Mouse (Mus musculus) lung, adult 2 months (tissue): ENCODE results near the gene Madcam1. TPM values are rescaled to one million over a fixed set of nuclear protein-coding genes. Genes with fewer than 3 reads are reported as not detected.
A peak's percentile ranks its signal among the peaks of the same experiment; 100 is the strongest.

Experiments used
- DNase-seq: peaks from one replicate; pipeline ENCODE4 v3.0.0; 2022
- H3K4me1 ChIP-seq: fragments of 200-500 bp; 2 replicates; pipeline ENCODE4 v1.6.1; 2011; ENCODE audit warnings: low read length; ENCODE audit not compliant: control insufficient read depth, insufficient read depth
- H3K4me3 ChIP-seq: fragments of 200-500 bp; replicated peaks from 2 replicates; pipeline ENCODE3; 2011; ENCODE audit warnings: low read depth, mild to moderate bottlenecking, control low read depth, low read length; ENCODE audit errors: extremely low read depth
- CTCF ChIP-seq: fragments of 200-500 bp; IDR thresholded peaks from 2 replicates; pipeline ENCODE4 v1.5.1; 2011; ENCODE audit warnings: mild to moderate bottlenecking, low read length, control low read depth; ENCODE audit not compliant: insufficient read depth
- POLR2A ChIP-seq: fragments of 200-500 bp; IDR thresholded peaks from 2 replicates; pipeline ENCODE4 v1.6.1; 2011; ENCODE audit warnings: low read depth, mild to moderate bottlenecking, control low read depth, low read length, borderline replicate concordance; ENCODE audit errors: extremely low read depth
- WGBS: fragments of 180-500 bp; shearing (Covaris S2); methylation state at CpG from one replicate; pipeline ENCODE4 v1.1.7; 2018; 5-methylcytosine and 5-hydroxymethylcytosine counted together
- polyA plus RNA-seq: library from polyadenylated mRNA; depleted of rRNA; stranded (reverse); fragments of >200 nt; gene quantifications from 2 replicates; pipeline ENCODE4 v1.2.3, GENCODE M21; 2012

Gene Madcam1
- polyA plus RNA-seq, 1 experiment = 0.13 TPM

DNA sequence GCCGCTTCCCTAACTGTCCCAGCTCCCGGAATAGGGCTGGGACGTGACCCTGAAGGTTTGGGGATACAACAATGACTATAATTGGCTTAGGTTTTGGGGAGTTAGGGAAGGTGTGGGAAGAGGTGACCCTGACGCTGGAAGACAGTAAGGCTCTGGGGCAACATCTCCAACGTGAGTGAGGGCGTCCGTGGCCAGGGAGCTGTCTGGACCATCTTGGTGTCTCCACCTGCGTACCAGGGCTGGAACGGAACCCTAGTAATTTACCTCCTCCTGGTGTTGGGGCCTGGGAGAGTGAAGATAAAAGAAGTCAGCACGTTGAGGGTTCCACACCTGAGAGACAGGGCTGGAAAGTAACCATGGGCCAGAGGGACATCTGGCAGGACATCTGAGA, 40.6 kb downstream of the Madcam1 start:
- Histone ChIP-seq H3K4me3 (peak overlapping the region; percentile 86), H3K4me1 (peaks cover 28% of the 10 kb centered on the region)
- no peak for TF ChIP-seq POLR2A
- no peak for TF ChIP-seq CTCF
- WGBS = 5% methylated on average over 10 of the region's 10 CpGs
- DNase-seq = no peak

DNA sequence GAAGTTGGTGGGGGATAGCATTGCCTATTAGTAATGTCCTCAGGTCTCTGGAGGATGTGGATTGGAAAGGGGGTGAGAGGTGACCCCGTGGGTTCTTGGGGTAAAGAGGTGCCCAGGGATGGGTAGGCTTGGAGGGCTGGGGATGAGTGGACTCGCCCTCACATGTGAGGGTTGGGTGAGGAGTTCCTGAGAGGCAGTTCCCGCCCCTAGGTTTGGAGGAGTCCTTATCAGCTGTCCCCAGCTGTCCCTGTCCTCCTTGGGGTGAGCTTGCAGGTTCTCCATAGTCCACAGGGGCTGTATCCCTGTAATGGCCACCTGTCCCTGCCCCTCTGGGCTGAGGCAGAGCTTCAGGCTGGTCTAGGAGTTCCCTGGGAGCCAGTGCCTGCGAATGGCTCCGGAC, 41.6 kb downstream of the Madcam1 start:
- H3K4me3 ChIP-seq = no peak overlapping the region
- 64% methylated on average over 5 of the region's 5 CpGs for WGBS
- H3K4me1 ChIP-seq = peaks cover 28% of the 10 kb centered on the region
- TF ChIP-seq POLR2A = no peak
- TF ChIP-seq CTCF = no peak
- no peak for DNase-seq

DNA sequence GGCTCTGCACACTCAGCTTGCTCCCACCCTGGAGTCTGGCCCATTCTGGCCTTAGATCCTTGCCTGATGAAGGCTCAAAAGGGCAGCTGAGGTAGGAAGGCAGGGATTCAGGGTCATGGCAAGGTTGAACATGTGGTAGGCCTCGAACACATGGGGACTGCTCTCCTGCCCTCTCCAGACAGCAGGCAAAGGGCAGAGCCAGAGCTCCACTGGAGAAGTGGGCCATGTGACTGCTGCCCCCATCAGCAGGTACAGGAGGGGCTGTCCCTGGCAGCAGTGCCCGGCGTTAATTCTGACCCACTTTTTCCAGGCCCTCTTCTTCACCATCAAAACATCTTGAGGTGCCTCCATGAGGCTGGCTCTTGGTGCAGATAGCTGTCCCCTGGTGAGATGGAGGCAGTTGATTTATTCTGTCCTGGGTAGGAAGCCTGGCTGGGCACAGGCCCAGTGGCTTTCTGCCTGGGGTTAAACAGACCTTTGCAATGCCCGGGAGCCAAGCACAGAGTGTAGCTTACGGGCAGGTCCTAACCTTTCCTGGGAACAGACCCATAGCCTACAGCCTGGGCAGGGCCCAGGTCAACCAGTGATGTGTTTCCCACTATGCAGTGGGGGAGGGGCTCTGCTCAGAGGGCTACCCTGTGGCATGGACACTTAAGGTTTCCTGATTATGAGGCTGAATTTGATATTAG, 42.2 kb downstream of the Madcam1 start:
- peak; percentile 19 for DNase-seq
- WGBS = 42% methylated on average over 5 of the region's 5 CpGs
- TF ChIP-seq CTCF (no peak), POLR2A (no peak)
- no peak overlapping the region for H3K4me3 ChIP-seq
- peaks cover 28% of the 10 kb centered on the region for H3K4me1 ChIP-seq

DNA sequence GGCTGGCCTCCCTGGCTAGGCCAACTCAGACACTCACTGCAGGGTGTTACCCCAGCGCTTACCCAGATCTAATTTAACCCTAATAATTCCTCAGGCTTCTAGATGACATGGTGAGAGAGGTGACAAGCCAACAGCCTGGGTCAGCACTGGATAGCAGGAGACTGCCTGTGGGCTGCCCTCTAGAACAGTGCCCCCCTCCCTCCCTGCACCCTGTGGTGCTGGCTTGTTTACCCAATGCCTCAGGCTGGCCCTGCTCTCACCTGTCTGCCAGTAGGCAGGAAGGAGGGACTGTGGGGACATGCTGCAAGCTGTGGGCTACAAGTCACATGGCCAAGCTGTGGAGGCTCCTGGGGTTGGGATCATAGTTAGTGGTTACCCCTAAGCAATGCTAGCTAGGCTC, 42.8 kb downstream of the Madcam1 start:
- no peak for DNase-seq
- WGBS = 48% methylated on average over 1 of the region's 1 CpGs

DNA sequence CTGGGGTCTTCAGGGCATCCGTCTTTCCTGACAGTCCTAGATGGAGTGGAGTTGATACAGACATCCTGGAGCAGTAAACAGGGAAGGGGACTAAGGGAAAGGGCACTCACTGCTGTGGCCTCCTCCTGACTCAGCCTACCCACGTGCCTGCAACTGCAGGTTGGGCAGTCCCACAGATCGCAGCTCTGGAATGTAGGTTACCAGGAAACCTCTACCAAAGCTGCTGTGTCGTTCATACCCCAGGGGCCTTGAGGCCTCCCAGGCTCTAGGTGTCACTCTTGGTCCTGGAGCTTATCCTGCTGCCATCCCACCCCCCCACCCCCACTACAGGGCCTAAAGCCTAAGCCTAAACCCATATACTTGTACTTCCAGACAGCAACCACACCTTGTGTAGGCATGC, 43.4 kb downstream of the Madcam1 start:
- Histone ChIP-seq H3K4me1 (peaks cover 28% of the 10 kb centered on the region), H3K4me3 (no peak overlapping the region)
- no peak for TF ChIP-seq CTCF
- TF ChIP-seq POLR2A = no peak
- 55% methylated on average over 4 of the region's 4 CpGs for WGBS
- no peak for DNase-seq

More for the DNA sequence above, 42.8 kb downstream of the Madcam1 start:
- no peak overlapping the region for H3K4me3 ChIP-seq
- TF ChIP-seq CTCF (no peak), POLR2A (no peak)
- H3K4me1 ChIP-seq = peaks cover 28% of the 10 kb centered on the region

DNA sequence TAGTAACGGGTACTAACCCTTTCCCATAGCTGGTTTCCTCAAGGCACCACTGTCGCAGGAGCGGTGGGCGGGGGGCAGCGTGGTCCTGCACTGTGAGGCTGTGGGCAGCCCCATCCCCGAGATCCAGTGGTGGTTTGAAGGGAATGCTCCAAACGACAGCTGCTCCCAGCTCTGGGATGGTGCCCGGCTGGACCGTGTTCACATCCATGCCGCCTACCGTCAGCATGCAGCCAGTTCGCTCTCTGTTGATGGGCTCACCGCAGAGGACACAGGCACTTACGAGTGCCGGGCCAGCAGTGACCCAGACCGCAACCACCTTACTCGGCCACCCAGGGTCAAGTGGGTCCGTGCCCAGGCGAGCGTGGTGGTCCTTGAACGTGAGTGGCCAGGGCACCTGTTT, 44.3 kb downstream of the Madcam1 start:
- H3K4me1 ChIP-seq = peaks cover 26% of the 10 kb centered on the region
- no peak for TF ChIP-seq CTCF
- TF ChIP-seq POLR2A = no peak
- 70% methylated on average over 21 of the region's 21 CpGs for WGBS
- peak; percentile 14 for DNase-seq
- no peak overlapping the region for H3K4me3 ChIP-seq

DNA sequence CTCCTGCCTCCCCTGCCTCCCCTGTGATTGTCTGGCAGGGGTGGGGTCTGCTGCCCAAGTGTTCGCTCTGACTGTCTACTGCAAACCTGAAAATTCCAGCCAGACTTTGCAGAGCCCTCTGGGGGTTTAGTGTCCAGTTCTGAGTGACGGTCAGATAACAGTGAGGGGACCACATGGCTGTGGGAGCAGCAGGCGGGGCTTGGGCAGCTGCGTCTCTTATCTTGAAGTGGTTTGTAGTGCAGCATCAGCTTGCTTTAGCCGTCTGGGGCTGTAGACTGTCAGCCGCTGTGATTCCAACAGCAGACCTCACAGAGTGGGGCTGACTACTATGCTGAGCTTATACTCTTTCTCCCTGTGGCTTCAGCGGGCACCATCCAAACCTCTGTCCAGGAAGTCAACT, 44.9 kb downstream of the Madcam1 start:
- 56% methylated on average over 7 of the region's 7 CpGs for WGBS
- no peak for DNase-seq
- H3K4me1 ChIP-seq = peaks cover 26% of the 10 kb centered on the region
- TF ChIP-seq POLR2A (no peak), CTCF (no peak)
- H3K4me3 ChIP-seq = no peak overlapping the region

DNA sequence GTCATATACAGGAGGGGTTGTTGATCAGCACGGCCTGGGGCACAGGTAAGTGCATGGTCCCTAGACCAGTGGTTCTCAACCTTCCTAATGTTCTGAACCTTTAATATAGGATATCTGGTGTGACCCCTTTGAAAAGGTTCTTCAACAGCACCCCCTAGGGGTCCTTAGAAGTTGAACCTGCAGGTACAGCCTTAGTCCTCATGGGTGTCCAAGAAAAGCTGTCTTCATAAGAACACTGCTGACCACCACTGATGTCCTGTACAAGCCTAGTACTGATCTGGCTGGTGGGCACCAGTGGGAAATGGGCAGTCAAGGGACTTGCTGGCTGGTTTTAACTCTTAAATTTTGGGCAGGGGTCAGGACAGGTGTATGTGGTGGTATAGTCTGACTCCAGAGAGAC, 47.7 kb downstream of the Madcam1 start:
- peak; percentile 13 for DNase-seq
- 74% methylated on average over 1 of the region's 1 CpGs for WGBS

DNA sequence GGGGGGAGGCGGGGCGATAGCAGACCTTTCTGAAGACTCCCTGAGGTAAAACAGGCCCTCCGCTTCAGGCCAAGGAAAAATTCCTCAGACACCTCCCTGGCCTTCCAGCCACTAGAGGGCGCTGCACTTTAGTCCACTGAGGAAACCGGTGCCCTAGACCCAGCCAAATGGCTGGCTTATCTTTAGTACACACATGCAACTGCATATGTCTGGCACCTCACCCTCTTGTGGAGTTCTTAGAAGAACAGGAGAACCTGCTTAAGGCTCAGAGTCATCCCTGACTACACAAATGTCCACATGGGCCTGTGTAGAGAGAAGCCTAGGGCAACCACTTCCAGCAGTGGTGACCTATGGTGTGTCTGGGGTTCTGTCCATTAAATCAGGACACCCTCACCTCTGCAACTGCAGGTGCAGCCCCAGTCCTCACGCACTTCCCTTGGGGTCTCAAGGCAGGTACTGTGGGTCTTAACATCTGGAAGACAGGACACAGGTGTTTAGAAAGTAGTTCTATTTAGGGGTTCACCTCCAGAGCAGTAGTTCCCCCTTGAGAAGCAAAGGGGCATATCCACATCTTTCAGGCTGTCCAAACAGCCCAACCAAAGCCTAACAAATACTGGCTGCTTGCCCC, 48.3 kb downstream of the Madcam1 start:
- WGBS = 22% methylated on average over 4 of the region's 6 CpGs
- H3K4me3 ChIP-seq = no peak overlapping the region
- DNase-seq = peak; percentile 77
- peaks cover 2% of the 10 kb centered on the region for H3K4me1 ChIP-seq
- TF ChIP-seq CTCF (peak; percentile 86), POLR2A (no peak)

More for the DNA sequence above, 47.7 kb downstream of the Madcam1 start:
- TF ChIP-seq POLR2A = no peak
- TF ChIP-seq CTCF = 0 out of 2 replicates have a peak, but pooled peaks have one; percentile 13
- Histone ChIP-seq H3K4me3 (no peak overlapping the region), H3K4me1 (peaks cover 5% of the 10 kb centered on the region)

DNA sequence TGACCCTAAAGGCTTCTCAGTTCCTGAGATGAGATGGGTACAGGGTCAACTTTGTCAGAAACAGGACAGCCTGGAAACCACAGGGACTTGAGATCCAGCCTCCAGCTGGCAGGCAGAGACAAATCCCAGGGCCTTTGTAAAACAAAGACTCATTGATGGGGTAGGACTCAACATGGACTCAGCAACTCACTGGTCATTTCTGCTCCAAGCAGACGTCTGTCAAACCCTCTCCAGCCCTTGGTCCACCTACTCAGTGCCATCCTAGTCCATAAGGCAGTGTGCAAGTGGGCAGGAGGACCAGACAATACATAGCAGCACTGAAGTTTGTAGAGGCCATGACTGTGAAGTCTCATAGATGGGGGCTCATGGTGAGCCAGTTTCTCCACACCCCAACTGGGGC, 48.8 kb downstream of the Madcam1 start:
- 30% methylated on average over 1 of the region's 1 CpGs for WGBS
- Histone ChIP-seq H3K4me3 (no peak overlapping the region), H3K4me1 (peaks cover 2% of the 10 kb centered on the region)
- peak; percentile 15; the same call in 1 of the 2 replicates for TF ChIP-seq POLR2A
- no peak for TF ChIP-seq CTCF
- DNase-seq = no peak
